Mouse (Mus musculus) lung, embryonic 16.5 days (tissue): ENCODE measurements around the gene Dcaf4. TPM values are rescaled to one million over a fixed set of nuclear protein-coding genes. Genes with fewer than 3 reads are reported as not detected.

ENCODE experiments used
- ATAC-seq: fragments of 200-750 bp; cut with Nextera tagmentation; 2 replicates; pipeline ENCODE4 v1.8.0; 2017; ENCODE audit warnings: low read depth, mild to moderate bottlenecking, moderate library complexity
- H3K27ac ChIP-seq: fragments of 300-500 bp; sonication (generic); 2 replicates; pipeline ENCODE4 v1.5.1; 2014; ENCODE audit warnings: mild to moderate bottlenecking, control low read depth, low read length
- H3K27me3 ChIP-seq: fragments of 300-500 bp; sonication (generic); 2 replicates; pipeline ENCODE4 v1.6.1; 2014; ENCODE audit warnings: low read depth, low read length, mixed read lengths; ENCODE audit not compliant: control insufficient read depth, insufficient read depth
- H3K36me3 ChIP-seq: fragments of 300-500 bp; sonication (generic); 2 replicates; pipeline ENCODE4 v1.6.1; 2014; ENCODE audit warnings: low read length; ENCODE audit not compliant: control insufficient read depth, insufficient read depth
- H3K4me1 ChIP-seq: fragments of 300-500 bp; sonication (generic); replicated peaks from 2 replicates; pipeline ENCODE4 v1.6.1; 2014; ENCODE audit warnings: low read length, mixed read lengths; ENCODE audit not compliant: control insufficient read depth, insufficient read depth
- H3K4me2 ChIP-seq: fragments of 300-500 bp; sonication (generic); 2 replicates; pipeline ENCODE4 v1.6.1; 2014; ENCODE audit warnings: low read depth, low read length, control low read depth
- H3K4me3 ChIP-seq: fragments of 300-500 bp; sonication (generic); 2 replicates; pipeline ENCODE4 v1.5.1; 2014; ENCODE audit warnings: mild to moderate bottlenecking, low read length, control low read depth
- H3K9ac ChIP-seq: fragments of 300-500 bp; sonication (generic); 2 replicates; pipeline ENCODE4 v1.6.1; 2014; ENCODE audit warnings: low read length, control low read depth
- H3K9me3 ChIP-seq: fragments of 300-500 bp; sonication (generic); 2 replicates; pipeline ENCODE4 v1.6.1; 2016; ENCODE audit warnings: low read length; ENCODE audit not compliant: control insufficient read depth
- WGBS: fragments of 180-500 bp; shearing (Covaris S2); extraction: QIAGEN DNeasy Blood & Tissue Kit; methylation state at CpG from one replicate; pipeline ENCODE4 v1.1.7; 2014; 5-methylcytosine and 5-hydroxymethylcytosine counted together
- polyA plus RNA-seq: library from polyadenylated mRNA; unstranded; fragments of >200 nt; fragmentation: Nextera tagmentation; extraction: Ambion mirVana; gene quantifications from 2 replicates; pipeline ENCODE4 v1.2.1, GENCODE M21; 2015

Dcaf4 gene
- polyA plus RNA-seq, 1 experiment from 2014 or later, result 23.6 TPM

- Histone ChIP-seq H3K27me3 (no peaks in the 10 kb centered on the region), H3K4me2 (no peak overlapping the region), H3K9ac (no peak overlapping the region), H3K4me1 (0 out of 2 replicates have a peak, but pooled peaks cover 2% of the 10 kb centered on the region), H3K4me3 (no peak overlapping the region), H3K9me3 (no peaks in the 10 kb centered on the region), H3K36me3 (peaks cover 10% of the 10 kb centered on the region), H3K27ac (no peak overlapping the region)
- 36% methylated on average over 3 of the region's 3 CpGs for WGBS
- ATAC-seq, result no peak
Measured at GRCm38 (mm10) chr12:83578896-83579569, 58.8 kb downstream of the Dcaf4 start.

GRCm38 (mm10) chr12:83580283-83580682, 60.0 kb downstream of the Dcaf4 start:
- Histone ChIP-seq H3K4me2 (no peak overlapping the region), H3K4me1 (0 out of 2 replicates have a peak, but pooled peaks cover 2% of the 10 kb centered on the region), H3K36me3 (peaks cover 6% of the 10 kb centered on the region), H3K4me3 (no peak overlapping the region), H3K9me3 (no peaks in the 10 kb centered on the region), H3K27ac (no peak overlapping the region), H3K9ac (no peak overlapping the region), H3K27me3 (no peaks in the 10 kb centered on the region)
- ATAC-seq, result no peak
- 96% methylated on average over 3 of the region's 3 CpGs for WGBS

GRCm38 (mm10) chr12:83582106-83582505, 61.8 kb downstream of the Dcaf4 start:
- Histone ChIP-seq H3K27me3 (no peaks in the 10 kb centered on the region), H3K4me3 (no peak overlapping the region), H3K36me3 (no peaks in the 10 kb centered on the region), H3K4me2 (no peak overlapping the region), H3K27ac (no peak overlapping the region), H3K9ac (no peak overlapping the region), H3K4me1 (0 out of 2 replicates have a peak, but pooled peaks cover 2% of the 10 kb centered on the region), H3K9me3 (no peaks in the 10 kb centered on the region)
- WGBS, result 58% methylated on average over 4 of the region's 4 CpGs
- no peak for ATAC-seq

- no peaks in the 10 kb centered on the region for H3K27me3 ChIP-seq
- no peak overlapping the region for H3K4me2 ChIP-seq
- H3K4me3 ChIP-seq, result no peak overlapping the region
- 75% methylated on average over 4 of the region's 4 CpGs for WGBS
- no peak overlapping the region for H3K9ac ChIP-seq
- ATAC-seq, result no peak
- H3K9me3 ChIP-seq, result no peaks in the 10 kb centered on the region
- H3K4me1 ChIP-seq, result 0 out of 2 replicates have a peak, but pooled peaks cover 2% of the 10 kb centered on the region
- no peak overlapping the region for H3K27ac ChIP-seq
- H3K36me3 ChIP-seq, result peaks cover under 1% of the 10 kb centered on the region; the same call in 1 of the 2 replicates
Measured at GRCm38 (mm10) chr12:83582747-83583146, 62.5 kb downstream of the Dcaf4 start.

GRCm38 (mm10) chr12:83586628-83587027, 66.4 kb downstream of the Dcaf4 start:
- Histone ChIP-seq H3K4me3 (no peak overlapping the region), H3K27ac (no peak overlapping the region), H3K9me3 (no peaks in the 10 kb centered on the region), H3K27me3 (no peaks in the 10 kb centered on the region), H3K9ac (no peak overlapping the region), H3K4me1 (no peaks in the 10 kb centered on the region), H3K36me3 (peaks cover 17% of the 10 kb centered on the region), H3K4me2 (no peak overlapping the region)
- WGBS, result 95% methylated on average over 5 of the region's 5 CpGs
- ATAC-seq, result no peak

Other genes starting within 250 kb of the Dcaf4 start
- gene Dpf3, start 32.8 kb upstream of the Dcaf4 start, polyA plus RNA-seq, result 2.1 and 3.9 TPM in 2 replicates
- 19.5 and 20.6 TPM in 2 replicates for gene Zfyve1, start 76.8 kb downstream of the Dcaf4 start, polyA plus RNA-seq
- gene Rbm25, start 110.8 kb downstream of the Dcaf4 start, polyA plus RNA-seq, result 238 and 244 TPM in 2 replicates
- 54.3 and 56.6 TPM in 2 replicates for gene Psen1, start 167.7 kb downstream of the Dcaf4 start, polyA plus RNA-seq
- 1.0 and 1.3 TPM in 2 replicates for gene Papln, start 243.2 kb downstream of the Dcaf4 start, polyA plus RNA-seq